Mouse (Mus musculus): ENCODE results near the gene Fam161a. TPM values are rescaled to one million over a fixed set of nuclear protein-coding genes. Genes with fewer than 3 reads are reported as not detected.

Fam161a gene
- polyA plus RNA-seq, 2 experiments, result 0.93 to 1.4 TPM

DNA sequence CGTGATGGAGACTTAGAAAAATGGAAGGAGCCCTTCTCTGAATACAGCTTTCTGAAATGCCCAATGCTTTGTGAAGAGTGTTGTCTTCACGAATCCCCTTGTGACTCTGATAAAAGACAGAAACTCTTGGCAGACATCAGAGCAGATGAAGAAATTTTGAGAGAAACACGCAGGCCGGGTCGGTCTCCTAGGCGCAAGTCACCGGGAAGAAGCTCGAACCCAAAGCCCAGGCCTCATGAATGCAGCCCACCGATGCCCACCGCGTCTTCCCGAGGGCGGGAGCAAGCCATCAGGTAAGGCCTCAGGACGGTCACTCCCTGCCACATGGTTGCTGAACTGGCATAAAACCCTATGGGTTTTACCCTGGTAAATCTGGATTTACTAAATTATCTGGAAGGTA, 13.5 kb downstream of the Fam161a start:
- no peak overlapping the region for H3K9ac ChIP-seq (replicated peaks)
- ATAC-seq (ENCODE audit: insufficient read depth), result no peak
- no peak overlapping the region for H3K4me3 ChIP-seq (ENCODE audit: insufficient read depth in 1 of 2, low read depth in 2 of 2, low read length in 2 of 2)
- WGBS (ENCODE audit: insufficient replicate concordance), result 82% methylated on average over 14 of the region's 14 CpGs
- no peak overlapping the region for H3K4me2 ChIP-seq (ENCODE audit: low read depth)
- no peaks in the 10 kb centered on the region for H3K4me1 ChIP-seq (replicated peaks; ENCODE audit: control insufficient read depth in 2 of 2, insufficient read depth in 2 of 2, low read length in 1 of 2)
- no peak overlapping the region for H3K27ac ChIP-seq
- TF ChIP-seq CTCF (IDR thresholded peaks at IDR 0.05; ENCODE audit: low read depth) (no peak), EP300 (IDR thresholded peaks at IDR 0.05; ENCODE audit: low read depth) (no peak)
- DNase-seq (ENCODE audit: low read depth in 3 of 3, low spot score in 3 of 3), result no peak
- no peaks in the 10 kb centered on the region for H3K27me3 ChIP-seq (ENCODE audit: control insufficient read depth, insufficient read depth, low read length)
- no peaks in the 10 kb centered on the region for H3K36me3 ChIP-seq (replicated peaks; ENCODE audit: control insufficient read depth, insufficient read depth, low read depth)
- H3K9me3 ChIP-seq (ENCODE audit: control insufficient read depth, low read length), result no peaks in the 10 kb centered on the region

GRCm38 (mm10) chr11:23023155-23023554, 15.8 kb downstream of the Fam161a start:
- WGBS (ENCODE audit: insufficient replicate concordance), result 74% methylated on average over 2 of the region's 2 CpGs

DNA sequence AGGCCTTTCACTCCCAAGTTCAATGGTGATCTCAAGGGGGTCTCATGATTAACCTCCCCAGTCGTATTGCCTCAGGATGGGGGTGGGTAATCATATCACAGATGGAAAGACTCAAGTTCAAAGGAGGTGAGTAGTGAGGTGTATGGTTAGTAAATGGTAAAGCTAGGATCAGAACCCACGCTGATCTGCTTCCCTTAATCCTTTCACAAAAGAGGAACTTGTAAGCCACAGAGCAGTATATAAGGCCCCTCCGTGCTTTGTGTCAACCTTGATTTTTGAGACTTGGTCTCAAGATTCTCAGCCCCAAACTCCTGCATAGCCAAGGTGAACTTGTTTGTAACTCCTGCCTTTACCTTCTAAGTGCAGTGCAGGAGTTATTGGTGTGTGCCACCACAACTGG, 16.8 kb downstream of the Fam161a start:
- WGBS (ENCODE audit: insufficient replicate concordance), result 27% methylated on average over 3 of the region's 3 CpGs

More at GRCm38 (mm10) chr11:23023155-23023554, 15.8 kb downstream of the Fam161a start:
- DNase-seq (ENCODE audit: low read depth in 3 of 3, low spot score in 3 of 3) (no peak), ATAC-seq (ENCODE audit: insufficient read depth) (no peak)
- Histone ChIP-seq H3K27me3 (ENCODE audit: control insufficient read depth, insufficient read depth, low read length) (no peaks in the 10 kb centered on the region), H3K36me3 (replicated peaks; ENCODE audit: control insufficient read depth, insufficient read depth, low read depth) (no peaks in the 10 kb centered on the region), H3K4me2 (ENCODE audit: low read depth) (no peak overlapping the region), H3K9me3 (ENCODE audit: control insufficient read depth, low read length) (no peaks in the 10 kb centered on the region), H3K4me3 (ENCODE audit: insufficient read depth in 1 of 2, low read depth in 2 of 2, low read length in 2 of 2) (no peak overlapping the region), H3K27ac (no peak overlapping the region), H3K9ac (replicated peaks) (no peak overlapping the region), H3K4me1 (replicated peaks; ENCODE audit: control insufficient read depth in 2 of 2, insufficient read depth in 2 of 2, low read length in 1 of 2) (no peaks in the 10 kb centered on the region)
- TF ChIP-seq CTCF (IDR thresholded peaks at IDR 0.05; ENCODE audit: low read depth), result no peak

DNA sequence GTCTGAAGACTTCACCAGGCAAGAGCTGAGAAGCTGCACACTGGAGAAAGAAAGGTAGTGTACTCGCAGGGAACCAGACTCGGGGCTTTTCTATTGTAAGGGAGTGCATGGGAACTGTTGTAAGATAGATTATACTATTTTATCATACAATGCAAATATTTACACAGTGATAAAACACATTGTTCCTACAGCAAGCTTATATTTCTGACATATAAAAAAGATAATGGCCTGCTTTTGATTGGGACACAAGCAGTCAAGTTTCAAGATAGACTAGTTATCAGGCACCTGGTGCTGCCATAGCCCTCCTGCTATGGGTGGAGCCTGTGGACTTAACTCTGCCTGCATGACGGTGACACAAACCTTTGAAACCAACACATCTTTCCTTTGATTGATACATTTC, 21.6 kb downstream of the Fam161a start:
- no peak overlapping the region for H3K4me2 ChIP-seq (ENCODE audit: low read depth)
- TF ChIP-seq EP300 (IDR thresholded peaks at IDR 0.05; ENCODE audit: low read depth), result no peak
- no peak for TF ChIP-seq CTCF (IDR thresholded peaks at IDR 0.05; ENCODE audit: low read depth)
- ATAC-seq (ENCODE audit: insufficient read depth), result peak; percentile 39; the same call in 1 of the 2 replicates
- no peak overlapping the region for H3K9ac ChIP-seq (replicated peaks)
- no peak overlapping the region for H3K4me3 ChIP-seq (ENCODE audit: insufficient read depth in 1 of 2, low read depth in 2 of 2, low read length in 2 of 2)
- no peaks in the 10 kb centered on the region; a peak in 1 of 4 replicates for H3K4me1 ChIP-seq (replicated peaks; ENCODE audit: control insufficient read depth in 2 of 2, insufficient read depth in 2 of 2, low read length in 1 of 2)
- DNase-seq (ENCODE audit: low read depth in 3 of 3, low spot score in 3 of 3), result no peak
- 28% methylated on average over 3 of the region's 3 CpGs for WGBS (ENCODE audit: insufficient replicate concordance)
- H3K27me3 ChIP-seq (ENCODE audit: control insufficient read depth, insufficient read depth, low read length), result no peaks in the 10 kb centered on the region
- H3K9me3 ChIP-seq (ENCODE audit: control insufficient read depth, low read length), result no peaks in the 10 kb centered on the region
- H3K27ac ChIP-seq, result no peak overlapping the region
- H3K36me3 ChIP-seq (replicated peaks; ENCODE audit: control insufficient read depth, insufficient read depth, low read depth), result no peaks in the 10 kb centered on the region

More for the DNA sequence above, 16.8 kb downstream of the Fam161a start:
- Histone ChIP-seq H3K9me3 (ENCODE audit: control insufficient read depth, low read length) (no peaks in the 10 kb centered on the region), H3K27me3 (ENCODE audit: control insufficient read depth, insufficient read depth, low read length) (no peaks in the 10 kb centered on the region), H3K27ac (no peak overlapping the region), H3K36me3 (replicated peaks; ENCODE audit: control insufficient read depth, insufficient read depth, low read depth) (no peaks in the 10 kb centered on the region), H3K4me2 (ENCODE audit: low read depth) (no peak overlapping the region), H3K9ac (replicated peaks) (no peak overlapping the region), H3K4me1 (replicated peaks; ENCODE audit: control insufficient read depth in 2 of 2, insufficient read depth in 2 of 2, low read length in 1 of 2) (no peaks in the 10 kb centered on the region; a peak in 1 of 4 replicates), H3K4me3 (ENCODE audit: insufficient read depth in 1 of 2, low read depth in 2 of 2, low read length in 2 of 2) (no peak overlapping the region)
- ATAC-seq (ENCODE audit: insufficient read depth), result no peak
- no peak for DNase-seq (ENCODE audit: low read depth in 3 of 3, low spot score in 3 of 3)
- TF ChIP-seq EP300 (IDR thresholded peaks at IDR 0.05; ENCODE audit: low read depth), result no peak
- TF ChIP-seq CTCF (IDR thresholded peaks at IDR 0.05; ENCODE audit: low read depth), result no peak

DNA sequence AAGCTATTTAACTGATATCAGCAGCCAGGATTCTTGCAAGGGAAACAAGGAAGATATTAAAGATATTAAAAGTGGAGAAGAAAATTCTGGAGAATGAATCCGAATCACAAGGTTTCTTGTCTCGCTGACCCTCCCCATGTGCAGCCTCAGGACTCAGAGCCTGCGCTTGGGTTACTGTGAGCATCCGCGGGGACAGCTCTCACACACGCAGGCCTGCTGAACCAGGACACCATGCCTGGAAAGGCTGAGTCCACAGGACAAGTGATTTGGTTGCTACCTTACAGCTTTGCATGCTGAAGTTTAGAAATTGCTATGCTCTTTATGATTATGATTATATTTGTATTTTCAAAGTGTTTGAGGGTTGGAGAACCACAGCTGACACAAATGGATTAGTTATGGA, 22.1 kb downstream of the Fam161a start:
- 72% methylated on average over 6 of the region's 6 CpGs for WGBS (ENCODE audit: insufficient replicate concordance)
- Histone ChIP-seq H3K27ac (no peak overlapping the region), H3K27me3 (ENCODE audit: control insufficient read depth, insufficient read depth, low read length) (no peaks in the 10 kb centered on the region), H3K9ac (replicated peaks) (no peak overlapping the region), H3K4me3 (ENCODE audit: insufficient read depth in 1 of 2, low read depth in 2 of 2, low read length in 2 of 2) (no peak overlapping the region), H3K4me2 (ENCODE audit: low read depth) (no peak overlapping the region), H3K9me3 (ENCODE audit: control insufficient read depth, low read length) (no peaks in the 10 kb centered on the region), H3K36me3 (replicated peaks; ENCODE audit: control insufficient read depth, insufficient read depth, low read depth) (no peaks in the 10 kb centered on the region), H3K4me1 (replicated peaks; ENCODE audit: control insufficient read depth in 2 of 2, insufficient read depth in 2 of 2, low read length in 1 of 2) (no peaks in the 10 kb centered on the region; a peak in 1 of 4 replicates)
- ATAC-seq (ENCODE audit: insufficient read depth) (no peak), DNase-seq (ENCODE audit: low read depth in 3 of 3, low spot score in 3 of 3) (no peak)
- TF ChIP-seq CTCF (IDR thresholded peaks at IDR 0.05; ENCODE audit: low read depth) (no peak), EP300 (IDR thresholded peaks at IDR 0.05; ENCODE audit: low read depth) (no peak)
